Mouse (Mus musculus): ENCODE measurements around the gene Tatdn3. TPM values are rescaled to one million over a fixed set of nuclear protein-coding genes. Genes with fewer than 3 reads are reported as not detected.

Tatdn3 gene
- polyA plus RNA-seq, 1 experiment: 2.0 TPM

- H3K27ac ChIP-seq (ENCODE audit: insufficient read depth, low read depth, low read length): no peak overlapping the region
- no peaks in the 10 kb centered on the region for H3K27me3 ChIP-seq (ENCODE audit: control insufficient read depth, insufficient read depth, low read length)
- H3K4me1 ChIP-seq (ENCODE audit: control insufficient read depth, insufficient read depth, insufficient read length, low read length): peaks cover 13% of the 10 kb centered on the region
- no peak overlapping the region for H3K4me3 ChIP-seq (ENCODE audit: low read depth, low read length)
- peaks cover 2% of the 10 kb centered on the region; the same call in 1 of the 2 replicates for H3K36me3 ChIP-seq (ENCODE audit: control insufficient read depth, insufficient read depth, low read length)
- WGBS: 82% methylated on average over 5 of the region's 5 CpGs
- TF ChIP-seq POLR2A (IDR thresholded peaks at IDR 0.05; ENCODE audit: low read depth, low read length) (no peak), CTCF (IDR thresholded peaks at IDR 0.05; ENCODE audit: extremely low read depth, insufficient read length, insufficient replicate concordance, low read depth, low read length) (peak; percentile 32; the same call in 1 of the 2 replicates)
Measured at GRCm38 (mm10) chr1:191068377-191068776, 5.6 kb upstream of the Tatdn3 start.

- 74% methylated on average over 4 of the region's 4 CpGs for WGBS
- Histone ChIP-seq H3K4me3 (ENCODE audit: low read depth, low read length) (no peak overlapping the region), H3K27me3 (ENCODE audit: control insufficient read depth, insufficient read depth, low read length) (no peaks in the 10 kb centered on the region), H3K4me1 (ENCODE audit: control insufficient read depth, insufficient read depth, insufficient read length, low read length) (no peaks in the 10 kb centered on the region), H3K27ac (ENCODE audit: insufficient read depth, low read depth, low read length) (no peak overlapping the region), H3K36me3 (ENCODE audit: control insufficient read depth, insufficient read depth, low read length) (peaks cover 2% of the 10 kb centered on the region; the same call in 1 of the 2 replicates)
- TF ChIP-seq CTCF (IDR thresholded peaks at IDR 0.05; ENCODE audit: extremely low read depth, insufficient read length, insufficient replicate concordance, low read depth, low read length) (no peak), POLR2A (IDR thresholded peaks at IDR 0.05; ENCODE audit: low read depth, low read length) (no peak)
Measured at GRCm38 (mm10) chr1:191065188-191065587, 2.5 kb upstream of the Tatdn3 start.

- Histone ChIP-seq H3K4me1 (ENCODE audit: control insufficient read depth, insufficient read depth, insufficient read length, low read length) (no peaks in the 10 kb centered on the region), H3K27ac (ENCODE audit: insufficient read depth, low read depth, low read length) (no peak overlapping the region), H3K36me3 (ENCODE audit: control insufficient read depth, insufficient read depth, low read length) (peaks cover 2% of the 10 kb centered on the region; the same call in 1 of the 2 replicates), H3K27me3 (ENCODE audit: control insufficient read depth, insufficient read depth, low read length) (no peaks in the 10 kb centered on the region), H3K4me3 (ENCODE audit: low read depth, low read length) (no peak overlapping the region)
- TF ChIP-seq CTCF (IDR thresholded peaks at IDR 0.05; ENCODE audit: extremely low read depth, insufficient read length, insufficient replicate concordance, low read depth, low read length): no peak
- TF ChIP-seq POLR2A (IDR thresholded peaks at IDR 0.05; ENCODE audit: low read depth, low read length): no peak
- 92% methylated on average over 2 of the region's 2 CpGs for WGBS
Measured at GRCm38 (mm10) chr1:191064535-191064934, 1.8 kb upstream of the Tatdn3 start.

- no peak for TF ChIP-seq CTCF (IDR thresholded peaks at IDR 0.05; ENCODE audit: extremely low read depth, insufficient read length, insufficient replicate concordance, low read depth, low read length)
- no peak for TF ChIP-seq POLR2A (IDR thresholded peaks at IDR 0.05; ENCODE audit: low read depth, low read length)
- Histone ChIP-seq H3K4me3 (ENCODE audit: low read depth, low read length) (no peak overlapping the region), H3K4me1 (ENCODE audit: control insufficient read depth, insufficient read depth, insufficient read length, low read length) (no peaks in the 10 kb centered on the region), H3K36me3 (ENCODE audit: control insufficient read depth, insufficient read depth, low read length) (no peaks in the 10 kb centered on the region; the same call in 1 of the 2 replicates), H3K27me3 (ENCODE audit: control insufficient read depth, insufficient read depth, low read length) (no peaks in the 10 kb centered on the region), H3K27ac (ENCODE audit: insufficient read depth, low read depth, low read length) (no peak overlapping the region)
- 52% methylated on average over 9 of the region's 9 CpGs for WGBS
Measured at GRCm38 (mm10) chr1:191063700-191064099, 968 bp upstream of the Tatdn3 start.

- H3K27me3 ChIP-seq (ENCODE audit: control insufficient read depth, insufficient read depth, low read length): no peaks in the 10 kb centered on the region
- TF ChIP-seq CTCF (IDR thresholded peaks at IDR 0.05; ENCODE audit: extremely low read depth, insufficient read length, insufficient replicate concordance, low read depth, low read length): no peak
- no peak for TF ChIP-seq POLR2A (IDR thresholded peaks at IDR 0.05; ENCODE audit: low read depth, low read length)
- 3% methylated on average over 15 of the region's 15 CpGs for WGBS
- H3K36me3 ChIP-seq (ENCODE audit: control insufficient read depth, insufficient read depth, low read length): no peaks in the 10 kb centered on the region
- H3K4me3 ChIP-seq (ENCODE audit: low read depth, low read length): peak overlapping the region; percentile 86
- H3K4me1 ChIP-seq (ENCODE audit: control insufficient read depth, insufficient read depth, insufficient read length, low read length): no peaks in the 10 kb centered on the region
- H3K27ac ChIP-seq (ENCODE audit: insufficient read depth, low read depth, low read length): peak overlapping the region; percentile 24; the same call in 1 of the 2 replicates
Measured at GRCm38 (mm10) chr1:191062241-191062780, 421 bp downstream of the Tatdn3 start.

- Histone ChIP-seq H3K27ac (ENCODE audit: insufficient read depth, low read depth, low read length) (no peak overlapping the region), H3K4me1 (ENCODE audit: control insufficient read depth, insufficient read depth, insufficient read length, low read length) (no peaks in the 10 kb centered on the region), H3K4me3 (ENCODE audit: low read depth, low read length) (no peak overlapping the region), H3K36me3 (ENCODE audit: control insufficient read depth, insufficient read depth, low read length) (no peaks in the 10 kb centered on the region; the same call in 1 of the 2 replicates), H3K27me3 (ENCODE audit: control insufficient read depth, insufficient read depth, low read length) (no peaks in the 10 kb centered on the region)
- TF ChIP-seq CTCF (IDR thresholded peaks at IDR 0.05; ENCODE audit: extremely low read depth, insufficient read length, insufficient replicate concordance, low read depth, low read length) (no peak), POLR2A (IDR thresholded peaks at IDR 0.05; ENCODE audit: low read depth, low read length) (no peak)
- WGBS: 77% methylated on average over 3 of the region's 3 CpGs
Measured at GRCm38 (mm10) chr1:191057461-191057860, 5.3 kb downstream of the Tatdn3 start.

GRCm38 (mm10) chr1:191055533-191055873, 7.2 kb downstream of the Tatdn3 start:
- Histone ChIP-seq H3K4me1 (ENCODE audit: control insufficient read depth, insufficient read depth, insufficient read length, low read length) (no peaks in the 10 kb centered on the region), H3K4me3 (ENCODE audit: low read depth, low read length) (no peak overlapping the region), H3K27me3 (ENCODE audit: control insufficient read depth, insufficient read depth, low read length) (no peaks in the 10 kb centered on the region), H3K27ac (ENCODE audit: insufficient read depth, low read depth, low read length) (no peak overlapping the region), H3K36me3 (ENCODE audit: control insufficient read depth, insufficient read depth, low read length) (no peaks in the 10 kb centered on the region; the same call in 1 of the 2 replicates)
- WGBS: 86% methylated on average over 2 of the region's 2 CpGs
- TF ChIP-seq POLR2A (IDR thresholded peaks at IDR 0.05; ENCODE audit: low read depth, low read length) (no peak), CTCF (IDR thresholded peaks at IDR 0.05; ENCODE audit: extremely low read depth, insufficient read length, insufficient replicate concordance, low read depth, low read length) (no peak)

Data from small intestine, adult 2 months (tissue).